Mouse (Mus musculus) MEL (cell line): ENCODE results near the gene Hes6.

Experiments used
- BHLHE40 ChIP-seq: IDR thresholded peaks from 2 replicates; pipeline ENCODE4 v1.6.1; 2012; ENCODE audit warnings: low read depth, mild to moderate bottlenecking, inconsistent platforms, low read length, improper control_type of control experiment, borderline replicate concordance
- CTCF ChIP-seq, 3 experiments: IDR thresholded peaks in 2 of 3; conservative IDR thresholded peaks in 1 of 3; 2 replicates each; pipeline ENCODE4 v1.5.1; 2011 to 2012; ENCODE audit warnings: low read length in 3 of 3, low read depth in 2 of 3, mild to moderate bottlenecking in 2 of 3, improper control_type of control experiment in 1 of 3, inconsistent platforms in 1 of 3, mixed read lengths in 1 of 3, moderate library complexity in 1 of 3; ENCODE audit not compliant: control insufficient read depth in 1 of 3, insufficient read depth in 1 of 3, poor library complexity in 1 of 3, severe bottlenecking in 1 of 3
- POLR2A ChIP-seq, 2 experiments: IDR thresholded peaks; 2 replicates each; pipeline ENCODE4 v1.6.1; 2011 to 2012; ENCODE audit warnings: low read length in 2 of 2, mild to moderate bottlenecking in 2 of 2, control low read depth in 1 of 2, improper control_type of control experiment in 1 of 2, low read depth in 1 of 2, moderate library complexity in 1 of 2; ENCODE audit not compliant: control insufficient read depth in 1 of 2, insufficient read depth in 1 of 2, poor library complexity in 1 of 2

- TF ChIP-seq POLR2A (IDR thresholded peaks at IDR 0.05; ENCODE audit: control insufficient read depth in 1 of 2, insufficient read depth in 1 of 2, low read depth in 1 of 2, low read length in 2 of 2, poor library complexity in 1 of 2): no peak
- no peak for TF ChIP-seq CTCF (IDR thresholded peaks at IDR 0.05 in 2 of 3, conservative IDR thresholded peaks at IDR 0.05 in 1 of 3; ENCODE audit: control insufficient read depth in 1 of 3, insufficient read depth in 1 of 3, low read depth in 2 of 3, low read length in 3 of 3, poor library complexity in 1 of 3, severe bottlenecking in 1 of 3)
- TF ChIP-seq BHLHE40: no peak
Observed at GRCm38 (mm10) chr1:91456301-91456801, 42.5 kb upstream of the Hes6 start.
